Mouse (Mus musculus) bone marrow, adult 2 months (tissue): Measurements from ENCODE around the gene Rpl19. TPM values are rescaled to one million over a fixed set of nuclear protein-coding genes. Genes with fewer than 3 reads are reported as not detected.

Experiments used
- H3K27ac ChIP-seq: fragments of 200-500 bp; 2 replicates; pipeline ENCODE4 v1.5.1; 2012; ENCODE audit warnings: low read depth, mild to moderate bottlenecking, control low read depth, inconsistent platforms, low read length; ENCODE audit not compliant: control insufficient read depth, poor library complexity, insufficient read depth
- H3K4me1 ChIP-seq: fragments of 200-500 bp; 2 replicates; pipeline ENCODE4 v1.6.1; 2011; ENCODE audit warnings: low read length; ENCODE audit not compliant: control insufficient read depth, insufficient read depth
- H3K4me3 ChIP-seq: fragments of 200-500 bp; replicated peaks from 2 replicates; pipeline ENCODE3; 2011; ENCODE audit warnings: mild to moderate bottlenecking, low read depth, low read length, control low read depth; ENCODE audit not compliant: control insufficient read depth
- CTCF ChIP-seq: fragments of 200-500 bp; IDR thresholded peaks from 2 replicates; pipeline ENCODE4 v1.5.1; 2011; ENCODE audit warnings: low read length, control low read depth; ENCODE audit not compliant: control insufficient read depth, insufficient read depth
- POLR2A ChIP-seq: fragments of 200-500 bp; IDR thresholded peaks from 2 replicates; pipeline ENCODE4 v1.6.1; 2011; ENCODE audit warnings: low read depth, mild to moderate bottlenecking, control low read depth, low read length, borderline replicate concordance; ENCODE audit not compliant: control insufficient read depth
- WGBS: fragments of 180-500 bp; shearing (Covaris S2); methylation state at CpG from one replicate; pipeline ENCODE4 v1.1.7; 2018; 5-methylcytosine and 5-hydroxymethylcytosine counted together
- polyA plus RNA-seq: library from polyadenylated mRNA; stranded (reverse); fragments of >200 nt; gene quantifications from 2 replicates; pipeline ENCODE4 v1.2.4, GENCODE M21; 2011; ENCODE audit warnings: low replicate concordance; ENCODE audit not compliant: missing spikeins, insufficient read depth, insufficient read length

Rpl19 gene
- polyA plus RNA-seq, 1 experiment: 1,335 TPM

GRCm38 (mm10) chr11:98049672-98050519, 23.4 kb downstream of the Rpl19 start:
- WGBS: 11% methylated on average over 14 of the region's 14 CpGs
- Histone ChIP-seq H3K4me1 (peaks cover 3% of the 10 kb centered on the region), H3K4me3 (no peak overlapping the region), H3K27ac (peak overlapping the region; percentile 14; the same call in 1 of the 2 replicates)
- TF ChIP-seq POLR2A (no peak), CTCF (no peak)

GRCm38 (mm10) chr11:98050520-98050815, 24.0 kb downstream of the Rpl19 start:
- H3K27ac ChIP-seq: peak overlapping the region; percentile 14; the same call in 1 of the 2 replicates
- H3K4me1 ChIP-seq: peaks cover 3% of the 10 kb centered on the region
- WGBS: 76% methylated on average over 2 of the region's 2 CpGs
- TF ChIP-seq POLR2A (no peak), CTCF (no peak)
- no peak overlapping the region for H3K4me3 ChIP-seq

GRCm38 (mm10) chr11:98050940-98051339, 24.4 kb downstream of the Rpl19 start:
- Histone ChIP-seq H3K4me1 (peaks cover 3% of the 10 kb centered on the region), H3K27ac (no peak overlapping the region), H3K4me3 (no peak overlapping the region)
- 40% methylated on average over 2 of the region's 2 CpGs for WGBS
- TF ChIP-seq POLR2A (no peak), CTCF (no peak)

GRCm38 (mm10) chr11:98051611-98052128, 25.2 kb downstream of the Rpl19 start:
- Histone ChIP-seq H3K4me1 (peaks cover 3% of the 10 kb centered on the region), H3K4me3 (no peak overlapping the region), H3K27ac (no peak overlapping the region)
- TF ChIP-seq CTCF (no peak), POLR2A (no peak)
- 11% methylated on average over 12 of the region's 12 CpGs for WGBS

GRCm38 (mm10) chr11:98052129-98052988, 25.8 kb downstream of the Rpl19 start:
- Histone ChIP-seq H3K4me3 (peak overlapping the region; percentile 47), H3K4me1 (peaks cover 3% of the 10 kb centered on the region), H3K27ac (peak overlapping the region; percentile 20; the same call in 1 of the 2 replicates)
- WGBS: 1% methylated on average over 83 of the region's 83 CpGs
- TF ChIP-seq POLR2A (no peak), CTCF (no peak)

- TF ChIP-seq POLR2A (no peak), CTCF (no peak)
- H3K27ac ChIP-seq: peak within 1 kb of the TSS; percentile 20; the same call in 1 of the 2 replicates
- H3K4me1 ChIP-seq: peaks cover 3% of the 10 kb centered on the region
- peak within 1 kb of the TSS; percentile 47 for H3K4me3 ChIP-seq
- 4% methylated on average over 44 of the region's 48 CpGs for WGBS
Measured at GRCm38 (mm10) chr11:98052989-98053834, 26.7 kb downstream of the Rpl19 start, which contains the start of gene Stac2. TSS of gene Stac2 (minus strand) at chr11:98053462.

- TF ChIP-seq CTCF (no peak), POLR2A (no peak)
- 30% methylated on average over 9 of the region's 9 CpGs for WGBS
Measured at GRCm38 (mm10) chr11:98057466-98057865, 31.0 kb downstream of the Rpl19 start.

More at GRCm38 (mm10) chr11:98057466-98057865, 31.0 kb downstream of the Rpl19 start:
- Histone ChIP-seq H3K4me1 (no peaks in the 10 kb centered on the region), H3K4me3 (no peak overlapping the region), H3K27ac (no peak overlapping the region)
